Mouse (Mus musculus): Measurements from ENCODE around the gene Hectd2.
A peak's percentile ranks its signal among the peaks of the same experiment; 100 is the strongest.

The Hectd2 gene

DNA sequence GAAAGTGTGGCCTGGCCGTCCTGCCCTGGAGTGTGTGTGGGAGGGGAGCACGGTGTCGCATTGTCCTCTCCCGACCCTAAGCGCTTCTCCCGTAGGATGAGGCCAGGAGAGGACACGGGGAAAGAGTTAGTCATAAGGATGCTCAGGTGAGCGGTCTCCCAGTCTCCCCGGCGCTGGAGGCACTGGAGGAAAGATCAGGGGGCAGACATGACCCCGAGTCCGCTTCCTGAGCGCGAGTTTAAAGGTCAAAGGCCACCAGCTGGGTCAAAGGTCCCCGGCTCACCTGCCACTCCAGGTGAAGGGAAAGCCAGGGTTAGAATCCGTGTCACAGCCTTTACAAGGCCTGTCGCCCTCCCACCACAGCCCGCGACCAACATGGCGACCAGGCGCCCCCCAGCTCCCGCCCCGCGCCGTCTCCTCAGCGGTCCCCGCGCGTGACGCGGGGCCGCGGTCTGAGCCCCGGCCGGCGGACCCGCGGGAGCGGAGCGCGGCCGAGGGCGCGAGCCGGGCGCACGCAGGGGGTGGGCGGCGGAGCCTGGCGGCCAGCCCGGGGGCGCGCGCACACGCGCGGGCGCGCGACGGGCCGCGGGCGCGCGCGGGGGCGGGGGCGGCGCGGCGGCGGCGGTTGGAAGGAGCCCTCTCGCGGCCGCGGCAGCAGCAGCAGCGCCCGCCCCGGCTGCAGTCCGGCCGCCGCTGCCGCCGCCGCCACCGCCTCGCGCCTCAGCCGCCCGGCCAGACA, at the start of gene Hectd2:
Gene Hectd2, plus strand, starts transcription at position 594 of the 739 bp plus-strand sequence.
- DNase-seq (ENCODE audit: low read depth, low spot score) = peak; percentile 75

GRCm38 (mm10) chr19:36504716-36505115, 49.7 kb upstream of the Hectd2 start:
- no peak for DNase-seq (ENCODE audit: low read depth, low spot score)

DNA sequence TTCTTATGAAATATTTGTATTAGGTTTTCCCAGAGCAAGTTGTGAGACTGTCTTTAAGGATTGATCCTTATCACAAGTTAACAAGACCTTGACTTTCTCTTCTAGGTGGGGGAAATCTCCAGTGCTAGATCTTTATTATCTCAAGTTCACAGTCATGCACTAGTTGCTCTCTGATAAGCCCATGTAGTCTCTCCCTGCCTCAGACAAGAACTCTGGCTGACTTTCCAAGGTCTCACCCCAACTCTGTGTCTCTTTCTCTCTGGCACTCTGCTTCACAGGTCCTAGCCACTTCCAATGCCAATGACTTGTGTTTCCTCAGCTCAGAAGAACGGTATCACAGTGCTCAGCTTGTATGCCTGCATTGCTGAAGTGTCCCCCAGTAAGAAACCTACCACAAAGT, 43.1 kb upstream of the Hectd2 start:
- no peak for DNase-seq (ENCODE audit: low read depth, low spot score)

GRCm38 (mm10) chr19:36518461-36518860, 36.0 kb upstream of the Hectd2 start:
- DNase-seq (ENCODE audit: low read depth, low spot score) = no peak

DNA sequence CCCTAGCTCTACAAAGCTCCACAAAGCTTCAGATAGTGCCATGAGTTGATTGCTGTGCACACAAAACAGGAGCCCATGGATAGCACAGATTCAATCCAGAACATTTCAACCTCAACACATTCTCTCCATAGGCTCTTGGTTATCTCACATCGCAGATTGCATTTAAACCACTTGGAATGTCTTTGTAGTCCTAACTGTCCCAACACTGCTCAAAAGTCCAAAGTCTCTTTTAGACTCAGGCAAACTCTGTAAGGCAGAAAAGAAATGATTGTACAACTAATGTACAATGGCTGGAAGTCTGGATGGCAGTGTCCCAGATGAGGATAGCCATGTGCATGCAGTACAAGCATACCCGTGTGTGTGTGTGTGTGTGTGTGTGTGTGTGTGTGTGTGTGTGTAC, 32.9 kb upstream of the Hectd2 start:
- DNase-seq (ENCODE audit: low read depth, low spot score) = no peak

DNA sequence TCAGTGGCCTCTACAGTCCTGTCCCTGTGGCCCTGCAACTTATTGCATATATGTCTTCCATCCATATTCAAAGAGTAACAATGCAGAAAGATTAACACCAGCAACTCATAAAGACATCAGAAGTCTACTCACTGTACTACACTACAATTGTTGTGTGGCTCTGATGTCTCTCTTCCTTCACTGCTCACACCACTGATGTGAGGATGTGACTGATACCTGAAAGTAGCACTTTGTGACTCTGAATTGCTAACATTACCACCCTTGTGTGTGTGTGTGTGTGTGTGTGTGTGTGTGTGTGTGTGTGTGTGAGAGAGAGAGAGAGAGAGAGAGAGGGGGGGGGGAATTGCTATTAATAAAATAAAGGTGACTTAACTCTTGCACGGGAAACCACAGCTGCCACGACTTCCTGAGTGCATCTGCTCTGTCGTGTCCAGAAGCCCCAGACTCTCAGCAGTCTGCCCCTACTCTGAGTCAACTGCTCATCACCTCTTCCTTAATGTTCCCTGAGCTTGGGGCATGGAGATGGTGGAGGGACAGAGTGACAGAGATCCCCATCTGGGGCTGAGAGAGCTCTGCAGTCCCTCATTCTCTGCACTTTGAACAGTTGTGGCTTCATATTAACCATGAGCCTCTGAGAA, 31.8 kb upstream of the Hectd2 start:
- no peak for DNase-seq (ENCODE audit: low read depth, low spot score)

GRCm38 (mm10) chr19:36525071-36525470, 29.4 kb upstream of the Hectd2 start:
- DNase-seq (ENCODE audit: low read depth, low spot score) = no peak

- peak; percentile 55 for DNase-seq (ENCODE audit: low read depth, low spot score)
These were observed 21.4 kb upstream of the Hectd2 start for GRCm38 (mm10) chr19:36533082-36533481.

DNA sequence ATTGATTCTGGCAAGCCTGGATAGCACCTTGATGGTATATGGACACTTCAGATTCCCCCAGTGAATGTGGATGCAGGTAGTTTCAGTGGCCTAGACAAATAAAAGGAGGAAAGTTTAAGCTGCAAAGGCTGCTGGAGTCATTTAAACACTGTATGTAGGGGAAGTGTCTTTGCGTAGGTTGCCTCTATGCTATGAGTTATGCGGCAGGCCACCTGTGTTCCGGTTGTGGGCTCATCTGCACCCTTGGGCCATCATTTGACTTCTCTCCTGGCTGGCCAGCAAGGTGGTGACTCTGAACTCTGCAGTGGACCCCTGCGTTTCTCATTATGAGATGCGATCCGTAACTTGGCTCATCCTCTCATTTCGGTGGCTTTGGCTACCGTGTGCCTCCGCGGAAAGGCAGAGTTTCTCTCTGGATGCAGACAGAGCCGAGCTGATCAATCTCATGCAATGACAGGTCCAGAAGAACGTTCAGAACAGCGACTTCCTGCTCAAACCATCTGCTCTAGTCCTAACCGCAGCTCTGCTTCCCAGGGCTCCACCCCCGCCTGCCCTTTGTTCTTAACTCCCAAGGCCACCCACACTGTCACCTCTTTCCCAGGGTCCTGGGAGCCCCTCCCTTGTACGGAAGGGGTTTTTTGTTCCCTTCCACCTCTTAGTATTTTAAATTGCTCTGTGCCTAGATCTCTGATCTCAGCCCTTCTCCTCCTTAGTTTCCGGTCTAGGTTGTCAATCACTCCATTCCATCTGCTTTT, 20.3 kb upstream of the Hectd2 start:
- peak; percentile 81 for DNase-seq (ENCODE audit: low read depth, low spot score)

DNA sequence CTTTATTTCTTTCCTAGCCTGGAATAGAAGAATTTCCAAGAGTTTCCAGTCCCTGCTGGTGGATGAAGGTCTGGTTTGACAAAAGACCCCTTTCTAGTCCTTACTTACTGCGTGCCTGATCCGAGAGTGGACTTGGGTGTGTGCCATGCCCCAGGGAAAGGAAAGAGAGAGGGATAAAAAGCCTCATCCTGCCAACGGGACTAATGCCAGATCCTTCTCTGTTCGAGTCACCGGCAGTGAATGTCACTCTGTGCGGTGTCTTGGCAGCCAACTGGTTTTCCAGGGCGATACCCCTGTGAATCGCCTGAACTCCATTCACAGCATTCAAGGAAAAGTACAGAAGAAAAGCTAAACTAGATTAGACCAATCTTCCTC, 19.7 kb upstream of the Hectd2 start:
- no peak for DNase-seq (ENCODE audit: low read depth, low spot score)

DNA sequence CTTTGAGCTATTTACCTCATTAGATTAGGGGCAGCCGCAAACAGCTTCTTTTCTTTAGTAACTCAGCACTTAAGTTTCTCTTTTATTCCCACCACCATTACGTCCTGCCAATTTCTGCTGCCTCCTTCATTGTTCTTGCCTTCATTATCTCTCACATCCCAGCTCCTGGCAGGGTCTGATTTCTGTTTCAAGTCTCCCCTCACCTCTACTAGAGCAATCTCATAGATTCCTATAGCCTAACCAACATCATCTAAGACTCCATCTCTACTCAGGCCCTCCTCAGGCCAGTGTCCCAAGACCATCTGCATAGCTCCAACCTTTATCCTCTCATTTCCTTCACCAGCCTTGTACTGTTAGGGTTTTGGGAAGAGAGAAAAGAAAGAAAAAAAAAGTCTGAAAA, 19.3 kb upstream of the Hectd2 start:
- no peak for DNase-seq (ENCODE audit: low read depth, low spot score)

- DNase-seq (ENCODE audit: low read depth, low spot score) = no peak
These were observed 18.6 kb upstream of the Hectd2 start for GRCm38 (mm10) chr19:36535878-36536277.

DNA sequence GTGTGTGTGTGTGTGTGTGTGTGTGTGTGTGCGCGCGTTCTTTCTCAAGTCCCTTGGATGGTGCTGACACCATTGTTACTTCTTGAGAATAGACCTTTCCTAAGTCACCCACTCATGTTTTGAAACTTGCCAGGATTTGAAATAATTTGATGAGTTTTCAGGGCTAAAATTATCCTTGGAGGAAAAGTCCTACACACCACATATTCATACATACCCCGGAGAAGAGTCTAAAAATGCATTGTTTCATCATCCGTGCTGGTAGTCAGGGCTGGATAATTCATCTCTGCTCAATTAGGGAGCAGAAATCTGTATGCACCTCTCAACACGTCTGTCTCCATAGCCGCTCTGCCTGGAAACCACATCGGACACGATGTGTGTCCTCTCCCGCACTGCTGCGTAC, 17.5 kb upstream of the Hectd2 start:
- DNase-seq (ENCODE audit: low read depth, low spot score) = no peak

GRCm38 (mm10) chr19:36538528-36538927, 15.9 kb upstream of the Hectd2 start:
- peak; percentile 76 for DNase-seq (ENCODE audit: low read depth, low spot score)

GRCm38 (mm10) chr19:36539311-36539710, 15.1 kb upstream of the Hectd2 start:
- DNase-seq (ENCODE audit: low read depth, low spot score) = no peak

- no peak for DNase-seq (ENCODE audit: low read depth, low spot score)
These were observed 14.3 kb upstream of the Hectd2 start for GRCm38 (mm10) chr19:36540012-36540606.

DNA sequence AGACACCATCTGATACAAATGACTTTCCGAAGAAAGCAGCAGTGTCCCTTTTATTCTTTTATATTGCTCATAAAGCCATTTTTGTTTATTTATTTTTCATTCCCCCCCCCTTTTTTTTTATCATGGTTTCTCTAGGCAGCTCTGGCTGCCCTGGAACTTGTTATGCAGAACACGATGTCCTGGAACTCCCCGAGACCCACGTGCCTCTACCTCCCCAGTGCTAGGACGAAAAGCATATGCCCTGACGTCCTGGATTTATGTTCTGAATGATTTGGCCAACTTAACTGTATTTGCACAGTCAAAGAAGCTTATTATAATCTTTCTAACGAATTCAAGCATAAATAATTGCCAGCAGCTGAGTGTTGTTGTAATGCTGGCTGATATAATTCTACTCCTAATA, 13.7 kb upstream of the Hectd2 start:
- DNase-seq (ENCODE audit: low read depth, low spot score) = no peak

DNA sequence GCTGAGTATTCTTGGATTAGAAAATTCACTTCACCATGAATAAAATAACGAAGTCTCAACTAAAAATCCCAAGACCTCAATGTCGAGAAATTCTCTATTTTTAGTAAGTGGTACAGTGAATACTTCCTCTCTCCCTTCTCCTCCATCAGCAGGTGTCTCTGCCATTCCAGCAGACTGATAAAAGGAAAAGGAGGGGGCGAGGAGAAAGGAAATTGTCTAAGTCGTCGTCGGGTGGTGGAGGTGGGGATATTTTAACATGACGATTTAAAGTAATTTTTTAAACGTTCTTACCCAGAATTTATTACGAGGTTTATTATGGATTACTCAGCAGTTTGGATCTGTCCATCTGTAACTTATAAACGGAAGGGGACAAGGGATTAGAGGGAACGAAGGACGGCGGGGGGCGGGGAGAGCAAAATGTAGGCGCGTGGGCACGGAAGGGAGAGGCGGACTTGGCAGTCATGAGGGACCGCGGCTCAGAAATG, 836 bp upstream of the Hectd2 start:
- no peak for DNase-seq (ENCODE audit: low read depth, low spot score)

GRCm38 (mm10) chr19:36554785-36555595, 551 bp downstream of the Hectd2 start:
- no peak for DNase-seq (ENCODE audit: low read depth, low spot score)

- DNase-seq (ENCODE audit: low read depth, low spot score) = no peak
These were observed 4.9 kb downstream of the Hectd2 start for GRCm38 (mm10) chr19:36559331-36559730.

DNA sequence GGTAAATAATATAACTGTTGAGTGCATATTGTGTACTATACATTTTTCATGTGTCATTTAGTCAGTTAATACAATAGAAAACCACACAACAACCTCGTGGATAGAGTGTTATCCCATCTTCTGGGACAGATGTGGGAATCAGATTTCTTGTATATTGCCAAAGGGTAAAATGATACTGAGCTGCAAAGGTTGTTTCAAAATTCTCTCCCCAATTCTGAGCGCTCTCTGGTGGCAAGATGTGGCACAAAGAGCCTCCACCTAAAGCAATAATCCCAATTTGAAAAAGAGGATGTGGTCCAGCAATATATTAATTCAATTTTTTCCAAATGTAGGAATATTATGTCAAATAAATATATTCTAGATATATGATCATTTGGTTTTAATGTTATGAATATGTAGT, 5.7 kb downstream of the Hectd2 start:
- DNase-seq (ENCODE audit: low read depth, low spot score) = no peak
